Mouse (Mus musculus): Measurements from ENCODE around the gene Mast4.

Mast4 gene

GRCm38 (mm10) chr13:103029377-103029776 lies 304.9 kb downstream of the Mast4 start:
- no peak for DNase-seq

- DNase-seq: no peak
These were observed 306.7 kb downstream of the Mast4 start for GRCm38 (mm10) chr13:103027456-103028078.

GRCm38 (mm10) chr13:103025461-103025860 lies 308.8 kb downstream of the Mast4 start:
- DNase-seq: no peak

DNA sequence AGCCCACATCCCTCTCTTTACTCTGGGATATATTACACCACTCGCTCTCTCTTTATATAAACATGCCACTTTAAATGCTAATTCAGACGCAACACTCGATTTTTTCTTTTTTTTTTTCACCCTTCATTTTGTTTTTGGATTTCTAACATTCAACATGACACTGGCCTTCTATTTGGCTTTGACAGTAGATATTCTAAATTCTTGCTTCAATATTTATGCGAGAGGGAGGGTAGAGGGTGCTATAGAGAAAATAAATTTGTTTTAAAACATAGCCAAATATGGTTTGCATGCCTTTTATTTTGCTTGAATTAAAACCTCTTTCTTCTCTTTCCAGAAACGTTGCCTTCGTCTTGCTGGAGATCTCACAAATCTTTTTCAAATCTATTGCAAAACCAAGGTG lies 315.8 kb downstream of the Mast4 start:
- DNase-seq: no peak

GRCm38 (mm10) chr13:103017661-103018060 lies 316.6 kb downstream of the Mast4 start:
- peak; percentile 34 for DNase-seq

DNA sequence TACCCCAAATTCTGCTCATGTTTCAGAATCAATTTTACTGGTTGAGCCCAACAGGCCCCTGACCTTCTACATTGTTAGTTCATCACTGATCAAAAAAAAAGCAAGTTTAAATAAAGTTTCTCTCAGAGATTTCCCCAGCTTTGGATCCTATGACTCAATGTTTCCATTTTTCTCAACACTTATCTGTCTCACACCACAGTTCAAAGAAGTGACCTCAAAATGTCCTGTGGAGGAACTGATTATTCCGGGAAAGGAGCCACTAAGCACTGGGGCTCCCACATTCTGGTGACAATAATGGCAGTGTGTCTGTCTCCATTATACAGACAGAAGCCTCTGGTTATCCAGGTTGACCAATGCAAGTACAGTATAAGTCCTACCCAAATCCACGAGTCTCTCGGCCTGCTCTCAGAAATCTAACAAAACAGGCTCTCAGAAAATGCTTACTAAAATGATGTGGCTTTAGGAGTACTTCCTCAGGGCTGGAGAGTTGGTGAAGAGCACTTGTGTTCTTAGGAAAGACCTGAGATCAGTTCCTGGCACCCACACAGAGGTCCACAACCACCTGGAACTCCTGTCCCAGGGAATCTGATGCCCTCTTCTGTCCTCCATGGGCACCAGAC lies 319.1 kb downstream of the Mast4 start:
- DNase-seq: no peak

- no peak for DNase-seq
These were observed 319.7 kb downstream of the Mast4 start for GRCm38 (mm10) chr13:103014631-103015030.

GRCm38 (mm10) chr13:103014222-103014621 lies 320.1 kb downstream of the Mast4 start:
- no peak for DNase-seq

DNA sequence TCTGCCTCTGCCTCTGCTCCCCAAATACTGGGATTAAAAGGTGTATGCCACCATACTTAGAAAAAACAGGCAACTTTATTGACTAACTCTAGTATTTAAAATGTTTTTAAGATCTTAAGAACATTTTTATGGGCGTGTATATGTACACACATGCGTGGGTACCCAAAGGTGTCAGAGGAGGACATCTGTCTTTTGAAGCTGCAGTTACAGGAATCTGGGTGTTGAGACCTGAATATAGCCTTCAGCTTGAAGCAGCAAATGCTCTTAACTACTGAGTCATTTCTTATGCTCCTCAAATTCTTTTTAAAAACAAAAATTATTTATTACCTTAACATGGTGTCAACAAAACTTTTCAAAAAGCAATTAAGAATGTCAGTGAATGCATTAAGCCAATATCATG lies 329.1 kb downstream of the Mast4 start:
- no peak for DNase-seq

DNA sequence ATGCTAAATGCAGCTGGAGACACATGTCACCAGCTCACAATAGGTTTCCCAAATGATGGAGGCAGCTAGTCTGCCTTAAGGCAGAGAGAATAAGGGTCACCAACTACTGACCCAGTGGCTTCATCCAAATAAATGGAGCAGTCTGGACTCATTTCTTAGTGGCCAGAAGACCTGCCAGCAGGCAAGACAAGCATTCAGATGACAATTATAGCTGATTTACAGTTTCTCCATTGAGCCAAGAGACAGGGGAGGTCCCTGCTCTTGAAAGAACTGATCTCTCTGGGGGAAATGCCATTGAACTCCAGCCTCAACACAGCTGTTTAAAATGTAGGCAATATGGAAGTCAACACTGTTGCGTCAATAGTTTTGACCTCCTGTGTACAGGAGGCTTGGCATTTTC lies 332.5 kb downstream of the Mast4 start:
- DNase-seq: no peak

DNA sequence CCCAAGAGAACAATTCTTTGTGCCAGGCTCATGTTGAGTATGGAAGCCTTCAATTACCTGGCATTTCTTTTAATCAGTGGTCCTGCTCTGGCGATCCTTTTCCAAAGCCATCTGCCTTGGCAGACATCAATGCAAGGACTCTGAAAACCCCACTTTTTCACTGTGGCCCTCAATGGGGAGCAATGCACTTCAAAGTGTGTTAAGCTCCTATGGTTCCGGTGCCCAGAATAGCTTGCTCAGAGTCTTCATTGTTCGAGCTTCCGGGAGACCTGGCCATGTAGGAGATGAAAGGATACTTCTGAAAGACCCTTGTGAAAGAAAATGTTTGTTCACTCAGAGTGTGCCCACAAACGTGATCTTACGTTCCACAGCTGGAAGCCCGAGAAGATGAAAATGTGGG lies 333.4 kb downstream of the Mast4 start:
- DNase-seq: no peak

- DNase-seq: no peak
These were observed 340.2 kb downstream of the Mast4 start for GRCm38 (mm10) chr13:102994098-102994497.

DNA sequence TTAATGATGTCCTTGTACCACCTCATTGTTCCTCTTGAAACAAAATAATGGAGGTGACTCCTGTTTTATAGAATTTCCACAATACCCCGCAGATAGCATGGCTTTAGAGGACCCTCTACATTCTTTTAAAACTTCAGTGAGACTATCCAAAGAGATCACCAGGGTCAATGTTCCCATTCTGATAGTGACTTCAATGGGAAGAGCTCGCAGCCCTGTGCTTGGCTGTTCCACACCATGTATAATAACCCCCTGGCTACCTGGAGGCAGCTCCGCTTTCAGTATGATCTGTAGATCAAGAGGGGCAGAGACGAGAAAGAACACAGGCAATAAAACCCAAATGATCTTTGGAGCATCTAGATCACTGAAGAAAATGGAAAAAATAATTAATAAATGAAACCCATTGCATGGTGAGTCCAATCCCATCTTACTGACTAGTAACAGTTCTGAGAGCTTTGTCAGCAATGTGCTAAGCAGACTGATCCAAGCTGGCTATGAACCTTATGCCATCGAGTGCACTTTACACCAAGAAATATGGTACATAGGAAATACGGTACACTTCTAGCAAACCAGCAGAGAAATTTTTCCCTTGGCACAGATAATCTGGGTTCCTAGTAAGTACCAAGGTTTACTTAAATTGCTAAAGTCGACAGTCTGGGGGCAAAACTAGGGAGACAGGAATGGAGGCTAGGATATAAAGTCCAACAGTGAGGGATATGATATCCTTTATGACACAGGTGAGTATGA lies 341.4 kb downstream of the Mast4 start:
- no peak for DNase-seq

DNA sequence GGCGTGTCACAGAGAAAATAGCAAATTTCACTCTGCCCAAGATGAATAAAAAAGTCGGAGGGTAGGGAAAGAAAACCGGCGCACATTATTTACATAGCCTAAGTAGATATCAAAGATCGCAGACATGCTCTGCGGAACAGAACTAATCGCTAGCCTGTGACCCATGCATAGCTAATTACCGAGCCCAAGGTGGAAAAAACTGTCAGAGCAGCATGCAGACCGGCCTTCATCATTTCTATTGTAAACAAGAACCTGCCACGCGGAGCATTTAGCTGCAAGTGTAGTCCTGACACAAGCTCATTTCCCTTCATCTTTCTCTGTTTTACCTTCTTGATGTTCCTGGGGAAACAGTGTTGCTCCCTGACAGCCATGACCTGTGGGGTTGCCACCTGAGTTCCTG lies 342.4 kb downstream of the Mast4 start:
- DNase-seq: peak; percentile 14

- no peak for DNase-seq
These were observed 343.1 kb downstream of the Mast4 start for GRCm38 (mm10) chr13:102991196-102991595.

GRCm38 (mm10) chr13:102990085-102990484 lies 344.2 kb downstream of the Mast4 start:
- no peak for DNase-seq

DNA sequence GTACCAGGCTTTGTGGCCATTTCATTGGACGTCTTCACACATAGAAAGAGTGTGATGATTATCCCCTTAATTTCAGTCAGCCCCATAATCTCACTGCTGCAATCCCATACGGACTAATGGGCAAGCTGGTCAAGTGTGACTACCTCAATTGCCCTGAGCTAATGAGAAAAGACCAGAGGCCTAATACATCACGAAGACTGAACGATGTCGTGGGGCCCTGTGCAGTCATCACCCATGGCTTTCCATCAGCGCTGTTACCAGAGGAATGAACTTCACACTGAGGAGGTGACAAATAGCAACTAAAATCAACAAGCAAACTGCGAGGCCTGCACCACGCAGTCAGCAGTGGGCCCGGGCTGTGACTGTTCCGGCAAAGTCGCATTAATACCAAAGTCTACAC lies 344.7 kb downstream of the Mast4 start:
- no peak for DNase-seq

- no peak for DNase-seq
These were observed 345.3 kb downstream of the Mast4 start for GRCm38 (mm10) chr13:102988976-102989375.

DNA sequence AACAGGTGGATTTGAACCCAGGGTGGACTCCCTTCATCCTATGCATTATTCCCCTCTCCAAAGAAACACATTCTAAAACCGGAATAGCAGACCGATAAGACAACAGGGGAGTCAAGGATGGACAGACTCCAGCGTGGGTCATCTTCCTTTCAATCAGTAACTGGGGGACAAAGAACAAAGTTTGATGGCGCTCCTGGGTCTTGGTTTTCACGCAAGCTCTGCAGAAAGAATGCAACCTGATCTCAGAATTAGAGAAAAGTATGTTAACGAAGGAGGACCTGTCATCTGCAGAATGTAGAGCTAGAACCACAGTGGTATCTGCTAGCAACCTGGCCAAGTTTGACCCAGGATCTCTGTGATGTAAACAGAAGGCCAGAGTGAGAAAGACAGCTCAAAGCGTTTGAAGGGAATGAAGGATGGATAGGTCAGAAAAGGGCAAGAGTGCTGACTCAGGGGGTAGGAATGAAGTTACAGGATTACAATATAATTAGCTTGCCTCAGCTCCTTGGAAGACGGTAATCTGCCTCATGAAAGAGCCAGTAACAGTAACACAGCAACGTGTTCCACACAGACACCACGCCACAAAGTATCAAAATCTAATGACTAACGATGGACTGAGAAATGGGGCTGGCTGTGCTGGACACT lies 345.9 kb downstream of the Mast4 start:
- peak; percentile 58 for DNase-seq

DNA sequence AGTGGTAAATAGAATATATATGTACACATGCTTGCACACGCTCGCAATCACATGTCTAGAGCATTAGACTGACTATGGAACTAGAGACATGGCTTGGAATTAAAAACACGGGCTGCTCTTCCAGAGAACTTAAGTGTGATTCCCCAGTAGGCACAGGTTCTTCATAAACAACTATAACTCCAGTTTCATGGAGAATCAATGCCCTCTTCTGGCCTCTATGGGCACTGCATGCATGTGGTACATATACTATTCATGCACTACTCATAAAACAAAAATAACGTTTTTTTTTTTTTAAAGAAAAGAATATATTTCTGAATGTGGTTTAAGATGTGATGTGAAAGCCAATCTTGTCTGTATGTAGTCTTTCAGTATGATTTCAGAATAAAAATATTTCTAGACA lies 349.7 kb downstream of the Mast4 start:
- no peak for DNase-seq

- no peak for DNase-seq
These were observed 360.4 kb downstream of the Mast4 start for GRCm38 (mm10) chr13:102973853-102974252.

DNA sequence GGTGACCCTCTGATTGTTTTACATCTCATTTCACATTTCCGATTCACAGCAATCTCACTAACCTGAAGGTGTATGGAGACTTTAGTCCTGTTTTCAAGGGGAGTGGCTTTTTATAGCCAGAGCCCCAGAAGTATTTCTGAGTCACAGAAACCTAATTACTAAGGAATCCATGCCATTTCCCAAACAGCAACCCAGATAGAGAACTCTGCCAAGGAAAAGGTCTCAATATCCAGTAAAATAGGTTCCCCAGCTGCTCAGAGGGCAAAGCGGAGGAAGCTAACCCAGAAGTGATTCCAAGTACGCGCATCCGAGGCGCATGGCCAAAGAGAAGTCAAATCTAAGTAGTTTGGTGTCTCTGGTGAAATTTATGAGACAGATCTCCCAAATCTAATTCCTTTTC lies 370.8 kb downstream of the Mast4 start:
- DNase-seq: no peak

Data from kidney, adult 9 months (tissue).